8 mouse cellular contexts compared by ENCODE assay signal in genomic region chr5:124539905-124540304, GRCm38 (mm10). TPM values are rescaled to one million over a fixed set of nuclear protein-coding genes. Genes with fewer than 3 reads are reported as not detected.
DNase-seq lines count a peak whose midpoint lies in the region; ATAC-seq and TF ChIP-seq lines count a peak whose summit lies in the region.

No protein-coding gene starts in this region.

- 72% methylated on average over 4 of the region's 4 CpGs for WGBS in spleen, adult 2 months
- WGBS in liver, embryonic 12.5 days (ENCODE audit: insufficient replicate concordance): 69% methylated on average over 4 of the region's 4 CpGs
- WGBS in stomach, postnatal 0 days: 74% methylated on average over 4 of the region's 4 CpGs

- H3K4me1 ChIP-seq in erythroblast, embryonic 14.5 days (ENCODE audit: control insufficient read depth): peaks cover 44% of the 10 kb centered on the region
- H3K4me1 ChIP-seq in spleen, adult 2 months (ENCODE audit: control insufficient read depth, insufficient read depth, insufficient read length): peaks cover 6% of the 10 kb centered on the region; the same call in 1 of the 2 replicates
- peaks cover 33% of the 10 kb centered on the region for H3K4me1 ChIP-seq in liver, embryonic 12.5 days
- H3K4me1 ChIP-seq in stomach, postnatal 0 days (replicated peaks; ENCODE audit: control insufficient read depth, insufficient read depth): no peaks in the 10 kb centered on the region

- ATAC-seq in erythroblast, adult 5-6 weeks (replicated peaks; ENCODE audit: low FRiP score, poor library complexity, severe bottlenecking): no peak
- no peak for ATAC-seq in liver, embryonic 12.5 days
- no peak for ATAC-seq in stomach, postnatal 0 days (ENCODE audit: low FRiP score, low TSS enrichment)

- no peak for TF ChIP-seq CTCF in spleen, adult 2 months (IDR thresholded peaks at IDR 0.05; ENCODE audit: extremely low read depth, insufficient read depth, insufficient read length, insufficient replicate concordance)
- TF ChIP-seq CTCF in stomach, postnatal 0 days (IDR thresholded peaks at IDR 0.05; ENCODE audit: low read depth): no peak

- no peak for TF ChIP-seq POLR2A in spleen, adult 2 months (IDR thresholded peaks at IDR 0.05; ENCODE audit: low read depth, low read length)

- no peaks in the 10 kb centered on the region for H3K9me3 ChIP-seq in erythroblast, embryonic 14.5 days (ENCODE audit: control insufficient read depth, low read length)
- no peaks in the 10 kb centered on the region for H3K9me3 ChIP-seq in liver, embryonic 12.5 days (replicated peaks)
- H3K9me3 ChIP-seq in stomach, postnatal 0 days (ENCODE audit: control insufficient read depth, low read length): no peaks in the 10 kb centered on the region

- no peak for DNase-seq in spleen, adult 2 months (ENCODE audit: low read depth in 1 of 2, low spot score in 2 of 2)
- DNase-seq in spleen, adult 12 weeks (ENCODE audit: low spot score): no peak
- DNase-seq in stomach, postnatal 0 days (ENCODE audit: low spot score): no peak
- DNase-seq in thymus, postnatal 0 days (ENCODE audit: low spot score): no peak
- no peak for DNase-seq in left cerebral cortex, postnatal 36 days (ENCODE audit: low spot score in 2 of 2)

- TF ChIP-seq EP300 in stomach, postnatal 0 days (optimal IDR thresholded peaks at IDR 0.05): no peak

- H3K36me3 ChIP-seq in erythroblast, embryonic 14.5 days (ENCODE audit: control insufficient read depth): peaks cover 31% of the 10 kb centered on the region
- peaks cover 15% of the 10 kb centered on the region for H3K36me3 ChIP-seq in spleen, adult 2 months (ENCODE audit: control insufficient read depth, insufficient read depth, low read length)
- peaks cover 27% of the 10 kb centered on the region for H3K36me3 ChIP-seq in liver, embryonic 12.5 days
- peaks cover 12% of the 10 kb centered on the region for H3K36me3 ChIP-seq in stomach, postnatal 0 days (ENCODE audit: control insufficient read depth, insufficient read depth, low read length)

- peak overlapping the region; percentile 97 for H3K4me3 ChIP-seq in erythroblast, embryonic 14.5 days (replicated peaks)
- no peak overlapping the region for H3K4me3 ChIP-seq in spleen, adult 2 months (ENCODE audit: extremely low read depth, insufficient read depth, insufficient read length)
- H3K4me3 ChIP-seq in liver, embryonic 12.5 days: peak overlapping the region; percentile 83
- peak overlapping the region; percentile 72; the same call in 1 of the 2 replicates for H3K4me3 ChIP-seq in stomach, postnatal 0 days (ENCODE audit: low read depth, low read length)

- peak overlapping the region; percentile 96; the same call in 1 of the 2 replicates for H3K9ac ChIP-seq in liver, embryonic 12.5 days
- no peak overlapping the region for H3K9ac ChIP-seq in stomach, postnatal 0 days (ENCODE audit: low read length)

- peak overlapping the region; percentile 84; the same call in 1 of the 2 replicates for H3K27ac ChIP-seq in spleen, adult 2 months (ENCODE audit: insufficient read depth, low read length)
- peak overlapping the region; percentile 77 for H3K27ac ChIP-seq in liver, embryonic 12.5 days
- no peak overlapping the region for H3K27ac ChIP-seq in stomach, postnatal 0 days (replicated peaks)

- peak overlapping the region; percentile 63 for H3K4me2 ChIP-seq in liver, embryonic 12.5 days
- peak overlapping the region; percentile 35; the same call in 1 of the 2 replicates for H3K4me2 ChIP-seq in stomach, postnatal 0 days (replicated peaks; ENCODE audit: low read depth)

- peaks cover 6% of the 10 kb centered on the region for H3K27me3 ChIP-seq in erythroblast, embryonic 14.5 days (ENCODE audit: control insufficient read depth)
- no peaks in the 10 kb centered on the region for H3K27me3 ChIP-seq in spleen, adult 2 months (ENCODE audit: control insufficient read depth, insufficient read depth, low read length)
- 0 out of 2 replicates have a peak, but pooled peaks cover 8% of the 10 kb centered on the region for H3K27me3 ChIP-seq in liver, embryonic 12.5 days (replicated peaks)
- no peaks in the 10 kb centered on the region for H3K27me3 ChIP-seq in stomach, postnatal 0 days (ENCODE audit: control insufficient read depth, insufficient read depth, low read length)

- intact Hi-C loops in left cerebral cortex, postnatal 36 days (cut with DNase I): loop anchor here (2.0 kb wide), 1 partner anchor 115 kb away; no protein-coding TSS in a partner anchor

RNA-seq across cellular contexts. Expression of gene Tmed2, which starts 0.6 kb away (rescaled TPM):
- polyA plus RNA-seq in erythroblast, embryonic 14.5 days (2012): 11.7 and 17.6 TPM in 2 replicates
- 187 and 211 TPM in 2 replicates for total RNA-seq in erythroblast, adult 5-6 weeks (2015; ENCODE audit: low replicate concordance)
- 222 and 325 TPM in 2 replicates for total RNA-seq in erythroblast, adult 5-6 weeks (2017; ENCODE audit: low replicate concordance)
- polyA plus RNA-seq in spleen, adult 2 months (2012; rRNA removed): 54.2 and 96.7 TPM in 2 replicates
- 394 and 403 TPM in 2 replicates for polyA plus RNA-seq in liver, embryonic 12.5 days (2016; fragmentation: Nextera tagmentation; extraction: Ambion mirVana)
- polyA plus RNA-seq in stomach, postnatal 0 days (2015; fragmentation: Nextera tagmentation; extraction: Ambion mirVana): 544 and 572 TPM in 2 replicates
- polyA plus RNA-seq in thymus, postnatal 0 days (2015; fragmentation: Nextera tagmentation; extraction: Ambion mirVana): 489 and 490 TPM in 2 replicates
- 10 to 100 TPM; 97.9 to 98.5 TPM for total RNA-seq in left cerebral cortex, postnatal 36 days (2021)

RNA-seq across cellular contexts. Expression of gene Rilpl1, which starts 8.7 kb away (rescaled TPM):
- 0.02 and 0.06 TPM in 2 replicates for polyA plus RNA-seq in erythroblast, embryonic 14.5 days (2012)
- total RNA-seq in erythroblast, adult 5-6 weeks (2015; ENCODE audit: low replicate concordance): not detected in 2 replicates
- 1.1 and 1.6 TPM in 2 replicates for total RNA-seq in erythroblast, adult 5-6 weeks (2017; ENCODE audit: low replicate concordance)
- polyA plus RNA-seq in spleen, adult 2 months (2012; rRNA removed): 3.6 TPM in 2 replicates
- 4.5 and 4.9 TPM in 2 replicates for polyA plus RNA-seq in liver, embryonic 12.5 days (2016; fragmentation: Nextera tagmentation; extraction: Ambion mirVana)
- polyA plus RNA-seq in stomach, postnatal 0 days (2015; fragmentation: Nextera tagmentation; extraction: Ambion mirVana): 9.0 and 9.3 TPM in 2 replicates
- polyA plus RNA-seq in thymus, postnatal 0 days (2015; fragmentation: Nextera tagmentation; extraction: Ambion mirVana): 4.6 and 4.8 TPM in 2 replicates
- total RNA-seq in left cerebral cortex, postnatal 36 days (2021): 10 to 100 TPM; 65.9 to 97.7 TPM

RNA-seq across cellular contexts. Expression of gene Ddx55, which starts 12.8 kb away (rescaled TPM):
- polyA plus RNA-seq in erythroblast, embryonic 14.5 days (2012): 0.84 and 0.94 TPM in 2 replicates
- 0.38 and 2.9 TPM in 2 replicates for total RNA-seq in erythroblast, adult 5-6 weeks (2015; ENCODE audit: low replicate concordance)
- 0.85 and 5.0 TPM in 2 replicates for total RNA-seq in erythroblast, adult 5-6 weeks (2017; ENCODE audit: low replicate concordance)
- 17.0 and 19.1 TPM in 2 replicates for polyA plus RNA-seq in spleen, adult 2 months (2012; rRNA removed)
- 11.9 and 12.4 TPM in 2 replicates for polyA plus RNA-seq in liver, embryonic 12.5 days (2016; fragmentation: Nextera tagmentation; extraction: Ambion mirVana)
- polyA plus RNA-seq in stomach, postnatal 0 days (2015; fragmentation: Nextera tagmentation; extraction: Ambion mirVana): 5.8 and 6.1 TPM in 2 replicates
- 16.5 and 19.7 TPM in 2 replicates for polyA plus RNA-seq in thymus, postnatal 0 days (2015; fragmentation: Nextera tagmentation; extraction: Ambion mirVana)
- 10 to 100 TPM; 23.9 to 31.0 TPM for total RNA-seq in left cerebral cortex, postnatal 36 days (2021)

RNA-seq across cellular contexts. Expression of gene Eif2b1, which starts 39.0 kb away (rescaled TPM):
- 0.41 and 0.57 TPM in 2 replicates for polyA plus RNA-seq in erythroblast, embryonic 14.5 days (2012)
- total RNA-seq in erythroblast, adult 5-6 weeks (2015; ENCODE audit: low replicate concordance): 14.4 and 18.1 TPM in 2 replicates
- 5.0 and 8.1 TPM in 2 replicates for total RNA-seq in erythroblast, adult 5-6 weeks (2017; ENCODE audit: low replicate concordance)
- polyA plus RNA-seq in spleen, adult 2 months (2012; rRNA removed): 9.8 and 11.6 TPM in 2 replicates
- polyA plus RNA-seq in liver, embryonic 12.5 days (2016; fragmentation: Nextera tagmentation; extraction: Ambion mirVana): 74.6 and 80.1 TPM in 2 replicates
- polyA plus RNA-seq in stomach, postnatal 0 days (2015; fragmentation: Nextera tagmentation; extraction: Ambion mirVana): 58.8 and 61.2 TPM in 2 replicates
- polyA plus RNA-seq in thymus, postnatal 0 days (2015; fragmentation: Nextera tagmentation; extraction: Ambion mirVana): 69.5 and 71.1 TPM in 2 replicates
- 10 to 100 TPM; 37.6 to 37.9 TPM for total RNA-seq in left cerebral cortex, postnatal 36 days (2021)

RNA-seq across cellular contexts. Expression of gene Gtf2h3, which starts 39.0 kb away (rescaled TPM):
- 0.27 and 0.28 TPM in 2 replicates for polyA plus RNA-seq in erythroblast, embryonic 14.5 days (2012)
- 0.19 and 3.8 TPM in 2 replicates for total RNA-seq in erythroblast, adult 5-6 weeks (2015; ENCODE audit: low replicate concordance)
- 10.3 and 10.6 TPM in 2 replicates for total RNA-seq in erythroblast, adult 5-6 weeks (2017; ENCODE audit: low replicate concordance)
- polyA plus RNA-seq in spleen, adult 2 months (2012; rRNA removed): 25.9 and 29.4 TPM in 2 replicates
- 42.1 and 43.3 TPM in 2 replicates for polyA plus RNA-seq in liver, embryonic 12.5 days (2016; fragmentation: Nextera tagmentation; extraction: Ambion mirVana)
- 24.9 and 27.6 TPM in 2 replicates for polyA plus RNA-seq in stomach, postnatal 0 days (2015; fragmentation: Nextera tagmentation; extraction: Ambion mirVana)
- polyA plus RNA-seq in thymus, postnatal 0 days (2015; fragmentation: Nextera tagmentation; extraction: Ambion mirVana): 43.8 and 50.2 TPM in 2 replicates
- total RNA-seq in left cerebral cortex, postnatal 36 days (2021): 10 to 100 TPM; 26.7 to 32.8 TPM
